Mouse (Mus musculus) lung, embryonic 14.5 days (tissue): ENCODE data around the gene Daxx. TPM values are rescaled to one million over a fixed set of nuclear protein-coding genes. Genes with fewer than 3 reads are reported as not detected.
A peak's percentile ranks its signal among the peaks of the same experiment; 100 is the strongest.

ENCODE experiments used
- ATAC-seq: fragments of 200-750 bp; cut with Nextera tagmentation; 2 replicates; pipeline ENCODE4 v1.8.0; 2017; ENCODE audit warnings: mild to moderate bottlenecking, moderate TSS enrichment, moderate library complexity; ENCODE audit not compliant: insufficient read depth
- DNase-seq: peaks from one replicate; pipeline ENCODE4 v3.0.0-alpha.2; 2015
- H3K27ac ChIP-seq: fragments of 300-500 bp; sonication (generic); 2 replicates; pipeline ENCODE4 v1.5.1; 2014; ENCODE audit warnings: low read depth, mild to moderate bottlenecking, moderate library complexity
- H3K27me3 ChIP-seq: fragments of 300-500 bp; sonication (generic); 2 replicates; pipeline ENCODE4 v1.6.1; 2014; ENCODE audit warnings: low read length, control low read depth; ENCODE audit not compliant: insufficient read depth
- H3K36me3 ChIP-seq: fragments of 300-500 bp; sonication (generic); 2 replicates; pipeline ENCODE4 v1.6.1; 2014; ENCODE audit warnings: control low read depth; ENCODE audit not compliant: insufficient read depth
- H3K4me1 ChIP-seq: fragments of 300-500 bp; sonication (generic); 2 replicates; pipeline ENCODE4 v1.6.1; 2014; ENCODE audit warnings: antibody characterized with exemption, control low read depth; ENCODE audit not compliant: insufficient read depth
- H3K4me2 ChIP-seq: fragments of 300-500 bp; sonication (generic); 2 replicates; pipeline ENCODE4 v1.6.1; 2014; ENCODE audit warnings: mild to moderate bottlenecking
- H3K4me3 ChIP-seq: fragments of 300-500 bp; sonication (generic); 2 replicates; pipeline ENCODE4 v1.5.1; 2014; ENCODE audit warnings: low read depth, low read length
- H3K9ac ChIP-seq: fragments of 300-500 bp; sonication (generic); 2 replicates; pipeline ENCODE4 v1.6.1; 2014
- H3K9me3 ChIP-seq: fragments of 300-500 bp; sonication (generic); 2 replicates; pipeline ENCODE4 v1.6.1; 2016; ENCODE audit warnings: low read depth, low read length, control low read depth
- CTCF ChIP-seq: IDR thresholded peaks from 2 replicates; pipeline ENCODE4 v1.5.1; 2016; ENCODE audit warnings: antibody characterized with exemption, low read depth
- WGBS: fragments of 180-500 bp; shearing (Covaris S2); extraction: QIAGEN DNeasy Blood & Tissue Kit; methylation state at CpG from one replicate; pipeline ENCODE4 v1.1.7; 2014; 5-methylcytosine and 5-hydroxymethylcytosine counted together
- polyA plus RNA-seq: library from polyadenylated mRNA; unstranded; fragments of >200 nt; fragmentation: Nextera tagmentation; extraction: Ambion mirVana; gene quantifications from 2 replicates; pipeline ENCODE4 v1.2.1, GENCODE M21; 2014

Daxx gene
- polyA plus RNA-seq, 1 experiment from 2014 or later = 47.1 TPM

DNA sequence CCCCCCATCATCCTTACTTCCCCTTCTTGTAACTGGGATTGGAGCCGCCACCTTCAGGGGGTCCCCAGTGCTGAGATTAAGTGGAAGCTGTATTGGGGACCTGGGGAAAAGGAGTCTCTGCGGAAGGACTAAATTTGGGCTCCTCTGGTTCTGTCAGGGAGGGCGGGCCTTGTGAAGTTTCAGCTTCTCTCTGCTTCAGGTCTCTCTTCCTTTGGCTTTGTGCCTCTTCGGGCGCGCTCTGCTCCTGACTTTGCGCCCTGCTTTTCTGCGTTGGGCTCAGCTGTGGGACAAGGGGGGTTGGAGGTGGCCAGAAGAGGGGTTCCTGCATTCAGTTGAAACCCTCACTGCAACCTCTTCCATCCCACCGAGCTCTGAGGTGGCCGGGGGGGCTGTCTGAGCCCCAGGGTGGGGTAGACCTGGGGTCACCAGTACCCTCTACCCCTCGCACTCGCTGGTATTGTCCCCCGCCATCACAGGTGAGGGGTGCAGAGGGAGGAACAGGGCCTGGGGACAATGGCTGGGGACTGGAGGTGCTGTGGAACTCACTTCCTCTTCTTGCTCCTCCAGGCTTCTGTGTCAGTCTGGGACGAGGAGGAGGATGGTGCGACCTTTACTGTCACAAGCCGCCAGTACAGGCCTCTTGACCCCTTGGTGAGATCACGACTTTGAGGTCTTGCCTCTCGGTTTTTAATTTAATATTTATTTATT, 22.1 kb downstream of the Daxx start:
- TF ChIP-seq CTCF = no peak
- ATAC-seq = no peak
- Histone ChIP-seq H3K9ac (peak overlapping the region; percentile 81), H3K4me3 (peak overlapping the region; percentile 83), H3K36me3 (peaks cover 31% of the 10 kb centered on the region; the same call in 1 of the 2 replicates), H3K27me3 (no peaks in the 10 kb centered on the region), H3K27ac (no peak overlapping the region), H3K4me1 (no peaks in the 10 kb centered on the region), H3K9me3 (no peaks in the 10 kb centered on the region), H3K4me2 (peak overlapping the region; percentile 99)
- DNase-seq = no peak
- WGBS = 38% methylated on average over 18 of the region's 18 CpGs

DNA sequence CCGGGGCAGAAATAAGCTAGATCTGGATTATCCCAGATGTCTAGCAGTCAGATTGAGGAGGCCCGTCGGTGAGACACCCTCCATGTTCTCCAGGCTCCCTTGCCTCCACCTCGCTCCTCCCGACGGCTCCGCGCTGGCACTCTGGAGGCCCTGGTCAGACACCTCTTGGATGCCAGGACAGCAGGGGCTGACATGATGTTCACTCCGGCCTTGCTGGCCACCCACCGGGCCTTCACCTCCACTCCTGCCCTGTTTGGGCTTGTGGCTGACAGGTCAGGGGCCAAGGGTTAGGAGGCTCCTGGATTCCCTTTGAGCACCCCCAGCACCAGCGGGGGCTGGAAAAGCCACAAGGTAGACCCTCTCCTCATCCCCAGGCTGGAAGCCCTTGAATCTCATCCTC, 22.7 kb downstream of the Daxx start:
- Histone ChIP-seq H3K4me1 (no peaks in the 10 kb centered on the region), H3K9ac (no peak overlapping the region), H3K27ac (no peak overlapping the region), H3K36me3 (peaks cover 33% of the 10 kb centered on the region; the same call in 1 of the 2 replicates), H3K27me3 (no peaks in the 10 kb centered on the region), H3K4me3 (no peak overlapping the region), H3K9me3 (no peaks in the 10 kb centered on the region), H3K4me2 (no peak overlapping the region)
- 83% methylated on average over 11 of the region's 11 CpGs for WGBS
- TF ChIP-seq CTCF = no peak
- ATAC-seq = no peak
- no peak for DNase-seq

DNA sequence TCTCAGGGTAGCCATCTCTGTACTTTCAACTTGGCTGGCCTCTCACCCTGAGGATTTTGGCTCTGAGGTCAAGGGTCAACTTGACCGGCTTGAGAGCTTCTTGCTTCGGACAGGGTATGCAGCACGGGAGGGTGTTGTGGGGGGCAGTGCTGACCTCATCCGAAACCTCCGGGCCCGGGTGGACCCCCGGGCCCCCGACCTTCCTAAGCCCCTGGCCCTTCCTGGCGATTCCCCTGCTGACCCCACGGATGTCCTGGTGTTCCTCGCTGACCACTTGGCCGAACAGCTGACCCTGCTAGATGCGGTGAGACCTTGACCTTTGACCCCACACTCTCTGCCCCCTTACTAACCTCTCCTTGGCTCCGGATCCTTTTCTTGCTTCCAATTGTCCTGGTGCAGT, 23.2 kb downstream of the Daxx start:
- no peak for TF ChIP-seq CTCF
- peaks cover 38% of the 10 kb centered on the region for H3K36me3 ChIP-seq
- ATAC-seq (no peak), DNase-seq (no peak)
- H3K9me3 ChIP-seq = no peaks in the 10 kb centered on the region
- no peaks in the 10 kb centered on the region for H3K4me1 ChIP-seq
- no peak overlapping the region for H3K4me3 ChIP-seq
- no peak overlapping the region for H3K9ac ChIP-seq
- WGBS = 89% methylated on average over 14 of the region's 14 CpGs
- no peak overlapping the region for H3K4me2 ChIP-seq
- H3K27ac ChIP-seq = no peak overlapping the region
- no peaks in the 10 kb centered on the region for H3K27me3 ChIP-seq

GRCm38 (mm10) chr17:33932970-33933369, 23.8 kb downstream of the Daxx start:
- no peak overlapping the region for H3K9ac ChIP-seq
- TF ChIP-seq CTCF = no peak
- no peak overlapping the region for H3K27ac ChIP-seq
- H3K9me3 ChIP-seq = no peaks in the 10 kb centered on the region
- no peak overlapping the region for H3K4me2 ChIP-seq
- peaks cover 41% of the 10 kb centered on the region for H3K36me3 ChIP-seq
- H3K4me3 ChIP-seq = no peak overlapping the region
- DNase-seq (no peak), ATAC-seq (no peak)
- H3K27me3 ChIP-seq = no peaks in the 10 kb centered on the region
- 89% methylated on average over 15 of the region's 15 CpGs for WGBS
- no peaks in the 10 kb centered on the region for H3K4me1 ChIP-seq

- Histone ChIP-seq H3K4me1 (no peaks in the 10 kb centered on the region), H3K4me2 (no peak overlapping the region), H3K9ac (no peak overlapping the region), H3K4me3 (no peak overlapping the region), H3K9me3 (no peaks in the 10 kb centered on the region), H3K36me3 (peaks cover 47% of the 10 kb centered on the region), H3K27ac (no peak overlapping the region), H3K27me3 (no peaks in the 10 kb centered on the region)
- no peak for TF ChIP-seq CTCF
- DNase-seq (no peak), ATAC-seq (no peak)
- WGBS = 82% methylated on average over 21 of the region's 21 CpGs
Measured at GRCm38 (mm10) chr17:33935422-33936055, 26.3 kb downstream of the Daxx start.

DNA sequence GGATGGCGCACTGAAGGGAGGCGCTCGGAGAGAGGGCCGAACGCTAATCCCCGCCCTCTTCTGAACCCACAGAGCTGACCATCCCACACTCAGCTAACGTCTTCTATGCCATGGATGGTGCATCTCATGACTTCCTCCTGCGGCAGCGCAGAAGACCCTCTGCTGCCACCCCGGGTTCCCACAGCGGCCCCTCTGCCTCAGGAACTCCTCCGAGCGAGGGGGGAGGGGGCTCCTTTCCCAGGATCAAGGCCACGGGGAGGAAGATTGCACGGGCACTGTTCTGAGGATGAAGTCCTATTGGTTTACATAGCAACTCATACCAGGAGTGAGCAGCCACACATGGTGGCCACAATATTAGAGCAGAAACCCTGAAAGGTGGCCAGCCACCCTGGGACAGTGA, 27.8 kb downstream of the Daxx start:
- Histone ChIP-seq H3K9ac (no peak overlapping the region), H3K4me1 (no peaks in the 10 kb centered on the region), H3K4me3 (no peak overlapping the region), H3K36me3 (peaks cover 51% of the 10 kb centered on the region), H3K27me3 (no peaks in the 10 kb centered on the region), H3K9me3 (no peaks in the 10 kb centered on the region), H3K4me2 (no peak overlapping the region), H3K27ac (no peak overlapping the region)
- DNase-seq = no peak
- WGBS = 82% methylated on average over 15 of the region's 15 CpGs
- no peak for TF ChIP-seq CTCF
- ATAC-seq = no peak

DNA sequence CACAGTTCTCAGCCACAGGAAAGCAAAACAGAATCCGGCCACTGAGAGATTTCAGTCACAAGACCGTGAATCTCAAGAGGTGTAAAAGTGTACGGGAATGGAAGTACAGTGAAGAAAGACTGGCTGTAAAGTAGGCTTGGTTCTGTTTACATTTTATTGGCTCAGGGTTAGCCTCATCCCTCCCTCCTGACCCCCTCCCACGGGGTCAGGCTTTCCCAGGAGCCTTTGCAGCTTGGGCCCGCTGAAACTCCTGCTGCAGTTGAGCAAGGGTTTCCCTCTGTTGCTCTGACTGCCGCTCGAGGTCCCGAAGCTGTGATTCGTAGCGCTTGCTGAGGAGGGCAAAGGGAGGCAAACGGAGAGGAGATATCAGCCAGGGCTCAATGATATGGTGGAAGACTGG, 29.6 kb downstream of the Daxx start:
- H3K9me3 ChIP-seq = no peaks in the 10 kb centered on the region
- H3K4me2 ChIP-seq = peak overlapping the region; percentile 95
- H3K27ac ChIP-seq = no peak overlapping the region
- WGBS = 72% methylated on average over 11 of the region's 11 CpGs
- no peaks in the 10 kb centered on the region for H3K4me1 ChIP-seq
- DNase-seq (no peak), ATAC-seq (no peak)
- peak overlapping the region; percentile 83; the same call in 1 of the 2 replicates for H3K4me3 ChIP-seq
- TF ChIP-seq CTCF = no peak
- H3K27me3 ChIP-seq = no peaks in the 10 kb centered on the region
- H3K36me3 ChIP-seq = peaks cover 55% of the 10 kb centered on the region
- peak overlapping the region; percentile 62; the same call in 1 of the 2 replicates for H3K9ac ChIP-seq
